Mouse (Mus musculus): ENCODE measurements at regions not wholly inside any gene's neighbourhood (a gene's known extent, or its start where the extent isn't known, plus 50 kb on each side); places are given as distances from the start of the nearest gene placed in this dataset.

GRCm38 (mm10) chr5:4665978-4666377, 91.9 kb downstream of the Fzd1 start:
- no peak for TF ChIP-seq CTCF (IDR thresholded peaks at IDR 0.05; ENCODE audit: low read depth)
- TF ChIP-seq EP300 (IDR thresholded peaks at IDR 0.05; ENCODE audit: low read depth): no peak
